Mouse (Mus musculus) liver, adult 2 months (tissue): ENCODE measurements at regions not wholly inside any gene's neighbourhood (a gene's known extent, or its start where the extent isn't known, plus 50 kb on each side); places are given as distances from the start of the nearest gene placed in this dataset.

Experiments used
- DNase-seq: peaks from one replicate; pipeline ENCODE4 v3.0.0-alpha.2; 2011; ENCODE audit warnings: low read depth, low spot score; ENCODE audit errors: extremely low read depth
- H3K27ac ChIP-seq: fragments of 200-500 bp; replicated peaks from 2 replicates; pipeline ENCODE4 v1.5.1; 2012; ENCODE audit warnings: low read depth, mild to moderate bottlenecking, control low read depth, inconsistent platforms, low read length; ENCODE audit not compliant: insufficient read depth
- H3K27me3 ChIP-seq: fragments of 200-500 bp; 2 replicates; pipeline ENCODE4 v1.6.1; 2012; ENCODE audit warnings: mild to moderate bottlenecking, moderate library complexity, low read length, inconsistent platforms; ENCODE audit not compliant: control insufficient read depth, insufficient read depth
- H3K36me3 ChIP-seq: fragments of 200-500 bp; 2 replicates; pipeline ENCODE4 v1.6.1; 2012; ENCODE audit warnings: low read length, inconsistent platforms; ENCODE audit not compliant: control insufficient read depth, insufficient read depth
- H3K4me1 ChIP-seq: fragments of 200-500 bp; 2 replicates; pipeline ENCODE4 v1.6.1; 2011; ENCODE audit warnings: low read length; ENCODE audit not compliant: control insufficient read depth, insufficient read depth
- H3K4me3 ChIP-seq: fragments of 200-500 bp; 2 replicates; pipeline ENCODE4 v1.5.1; 2011; ENCODE audit warnings: low read depth, mild to moderate bottlenecking, control low read depth, low read length, moderate library complexity; ENCODE audit not compliant: insufficient read depth
- H3K79me2 ChIP-seq: fragments of 200-500 bp; 2 replicates; pipeline ENCODE4 v1.6.1; 2012; ENCODE audit warnings: inconsistent platforms, mild to moderate bottlenecking, low read length, moderate library complexity; ENCODE audit not compliant: control insufficient read depth, insufficient read depth
- H3K9ac ChIP-seq: fragments of 200-500 bp; 2 replicates; pipeline ENCODE4 v1.6.1; 2012; ENCODE audit warnings: low read depth, mild to moderate bottlenecking, control low read depth, inconsistent platforms, low read length
- CTCF ChIP-seq: fragments of 200-500 bp; IDR thresholded peaks from 2 replicates; pipeline ENCODE4 v1.5.1; 2011; ENCODE audit warnings: low read depth, low read length, control low read depth
- POLR2A ChIP-seq: fragments of 200-500 bp; IDR thresholded peaks from 2 replicates; pipeline ENCODE4 v1.6.1; 2011; ENCODE audit warnings: low read length, control low read depth; ENCODE audit not compliant: insufficient read depth; ENCODE audit errors: extremely low read depth
- whole genome bisulfite sequencing: fragments of 180-500 bp; shearing (Covaris S2); methylation state at CpG from one replicate; pipeline ENCODE4 v1.1.7; 2018; 5-methylcytosine and 5-hydroxymethylcytosine counted together

DNA sequence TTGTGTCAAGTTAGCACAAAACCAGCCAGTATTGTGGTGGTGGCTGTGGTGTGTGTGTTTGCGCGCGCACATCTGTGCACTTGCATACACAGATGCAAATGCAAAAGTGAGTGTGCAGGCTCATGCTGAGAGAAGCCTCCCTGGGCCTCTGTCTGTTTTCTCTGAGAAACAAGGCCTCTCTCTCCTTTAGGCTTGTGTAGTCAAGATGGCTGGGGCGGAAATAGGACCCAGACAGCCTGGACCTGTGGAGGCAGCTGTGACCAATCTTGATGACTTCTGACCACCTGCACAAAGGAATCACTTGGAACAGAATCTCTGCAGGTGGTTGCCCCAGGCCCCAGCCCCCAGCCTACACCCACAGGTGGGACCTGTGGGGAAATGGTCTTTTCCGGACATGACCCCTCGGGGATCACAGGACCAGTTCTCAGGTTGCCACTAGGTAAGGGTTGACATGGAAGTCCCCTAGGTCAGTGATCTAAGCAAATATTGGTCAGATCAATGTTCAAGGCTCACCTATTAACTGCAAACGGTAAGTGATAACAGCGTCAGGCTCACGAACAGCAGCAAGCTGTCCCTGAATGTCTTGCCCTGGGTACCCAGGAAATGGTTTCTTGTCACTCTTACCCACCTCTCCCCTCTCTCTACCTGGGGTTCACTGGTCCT is 93.8 kb upstream of the Mgme1 start:
- Histone ChIP-seq H3K4me1 (peaks cover 16% of the 10 kb centered on the region), H3K27ac (peak overlapping the region; percentile 88)

DNA sequence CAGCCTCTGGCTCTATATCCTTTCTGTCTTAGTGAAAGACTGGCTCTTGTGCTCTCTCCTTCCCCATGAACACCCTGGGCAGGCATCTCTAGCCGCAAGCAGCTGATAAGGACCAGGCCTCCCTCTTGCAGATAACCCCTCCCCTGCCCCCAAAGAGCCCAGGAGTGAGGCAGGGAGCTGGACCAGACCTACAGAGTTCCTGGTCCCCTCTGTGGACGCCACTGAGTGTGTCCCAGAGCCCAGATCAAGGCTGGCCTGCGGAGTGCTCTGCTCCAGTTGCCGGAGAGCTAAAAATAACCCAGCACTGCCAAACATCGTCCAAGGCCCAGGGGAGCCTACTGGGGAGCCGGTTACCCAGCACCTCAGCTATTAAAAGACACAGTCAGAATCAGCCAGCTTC is 93.2 kb upstream of the Mgme1 start:
- H3K4me3 ChIP-seq: no peak overlapping the region
- no peaks in the 10 kb centered on the region for H3K36me3 ChIP-seq
- WGBS: 16% methylated on average over 6 of the region's 6 CpGs
- no peaks in the 10 kb centered on the region for H3K27me3 ChIP-seq
- H3K4me1 ChIP-seq: peaks cover 19% of the 10 kb centered on the region
- H3K9ac ChIP-seq: peak overlapping the region; percentile 44
- no peak for TF ChIP-seq CTCF
- TF ChIP-seq POLR2A: no peak
- H3K79me2 ChIP-seq: no peaks in the 10 kb centered on the region
- H3K27ac ChIP-seq: peak overlapping the region; percentile 88
- peak; percentile 63 for DNase-seq

More for the DNA sequence above, 93.8 kb upstream of the Mgme1 start:
- peak overlapping the region; percentile 44; the same call in 1 of the 2 replicates for H3K9ac ChIP-seq
- no peak overlapping the region for H3K4me3 ChIP-seq
- H3K27me3 ChIP-seq: no peaks in the 10 kb centered on the region
- no peak for TF ChIP-seq POLR2A
- TF ChIP-seq CTCF: no peak
- peak; percentile 94 for DNase-seq
- 55% methylated on average over 9 of the region's 9 CpGs for WGBS
- H3K79me2 ChIP-seq: no peaks in the 10 kb centered on the region
- no peaks in the 10 kb centered on the region for H3K36me3 ChIP-seq

DNA sequence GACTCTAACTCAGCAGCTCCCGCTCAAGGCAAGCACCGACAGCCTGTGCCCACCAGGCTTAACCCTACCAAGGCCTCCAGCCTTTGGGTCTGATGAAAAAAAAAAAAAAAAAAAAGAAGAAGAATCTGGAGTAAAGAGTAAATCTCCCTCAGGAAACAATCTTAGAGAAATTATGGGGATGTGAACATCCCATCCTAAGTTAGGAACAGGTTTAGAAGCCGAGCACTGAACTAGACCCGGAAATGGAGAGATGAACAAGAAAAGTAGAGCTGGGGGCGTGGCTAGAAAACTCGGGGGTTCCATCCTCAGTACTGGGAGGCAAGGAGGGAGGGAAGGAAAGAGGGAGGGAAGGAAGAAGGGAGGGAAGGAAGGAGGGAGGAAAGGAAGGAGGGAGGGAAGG is 92.5 kb upstream of the Mgme1 start:
- Histone ChIP-seq H3K4me3 (no peak overlapping the region), H3K79me2 (no peaks in the 10 kb centered on the region), H3K36me3 (no peaks in the 10 kb centered on the region), H3K4me1 (peaks cover 23% of the 10 kb centered on the region), H3K27me3 (no peaks in the 10 kb centered on the region), H3K27ac (peak overlapping the region; percentile 88; the same call in 1 of the 2 replicates), H3K9ac (no peak overlapping the region)
- WGBS: 54% methylated on average over 6 of the region's 6 CpGs
- TF ChIP-seq POLR2A: no peak
- no peak for TF ChIP-seq CTCF
- DNase-seq: no peak

DNA sequence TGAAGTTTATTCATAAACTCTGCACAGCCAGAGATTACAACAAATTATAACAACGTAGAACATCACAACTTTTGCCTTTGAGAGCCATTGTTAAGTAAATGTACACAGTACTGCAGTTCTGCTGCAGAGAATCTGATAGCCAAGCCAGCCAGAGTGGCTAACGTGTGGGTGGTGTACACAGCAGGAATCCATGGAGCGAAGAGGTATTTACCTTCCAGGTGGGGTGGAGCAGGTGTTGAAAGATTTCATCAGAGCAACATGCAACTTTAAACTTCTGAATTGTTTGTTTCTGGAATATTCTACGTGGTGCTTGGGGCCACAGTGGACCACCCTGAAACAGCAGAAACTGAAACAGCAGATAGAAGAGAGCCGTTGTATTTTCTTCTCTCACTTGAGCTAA is 88.4 kb upstream of the Mgme1 start:
- Histone ChIP-seq H3K9ac (no peak overlapping the region), H3K4me1 (peaks cover 19% of the 10 kb centered on the region), H3K79me2 (no peaks in the 10 kb centered on the region), H3K4me3 (no peak overlapping the region), H3K27me3 (no peaks in the 10 kb centered on the region), H3K27ac (no peak overlapping the region), H3K36me3 (no peaks in the 10 kb centered on the region)
- TF ChIP-seq CTCF (no peak), POLR2A (no peak)
- DNase-seq: no peak
- WGBS: 26% methylated on average over 5 of the region's 5 CpGs

DNA sequence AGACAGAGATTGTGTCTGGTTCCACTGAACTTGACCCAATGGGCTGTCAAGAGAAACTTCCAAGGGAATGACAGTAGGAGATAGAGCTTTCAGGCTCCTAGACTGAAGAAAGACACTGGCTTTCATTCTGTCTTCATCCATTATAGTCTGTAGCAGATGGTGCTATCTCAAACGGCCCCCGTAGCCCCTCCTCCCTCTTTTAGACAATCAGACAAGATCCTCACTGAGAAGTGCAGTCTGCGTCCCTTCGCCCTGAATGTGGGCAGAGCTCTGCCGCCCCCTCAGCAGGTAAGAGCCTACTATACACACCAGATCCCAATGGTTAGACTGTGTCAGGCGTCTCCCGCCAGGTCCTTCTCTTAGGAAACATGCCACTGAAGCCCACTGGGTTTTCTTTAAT is 87.9 kb upstream of the Mgme1 start:
- Histone ChIP-seq H3K36me3 (no peaks in the 10 kb centered on the region), H3K4me1 (peaks cover 15% of the 10 kb centered on the region), H3K9ac (no peak overlapping the region), H3K27me3 (no peaks in the 10 kb centered on the region), H3K79me2 (no peaks in the 10 kb centered on the region), H3K27ac (no peak overlapping the region), H3K4me3 (no peak overlapping the region)
- no peak for DNase-seq
- 79% methylated on average over 7 of the region's 7 CpGs for whole genome bisulfite sequencing
- TF ChIP-seq POLR2A (no peak), CTCF (no peak)

DNA sequence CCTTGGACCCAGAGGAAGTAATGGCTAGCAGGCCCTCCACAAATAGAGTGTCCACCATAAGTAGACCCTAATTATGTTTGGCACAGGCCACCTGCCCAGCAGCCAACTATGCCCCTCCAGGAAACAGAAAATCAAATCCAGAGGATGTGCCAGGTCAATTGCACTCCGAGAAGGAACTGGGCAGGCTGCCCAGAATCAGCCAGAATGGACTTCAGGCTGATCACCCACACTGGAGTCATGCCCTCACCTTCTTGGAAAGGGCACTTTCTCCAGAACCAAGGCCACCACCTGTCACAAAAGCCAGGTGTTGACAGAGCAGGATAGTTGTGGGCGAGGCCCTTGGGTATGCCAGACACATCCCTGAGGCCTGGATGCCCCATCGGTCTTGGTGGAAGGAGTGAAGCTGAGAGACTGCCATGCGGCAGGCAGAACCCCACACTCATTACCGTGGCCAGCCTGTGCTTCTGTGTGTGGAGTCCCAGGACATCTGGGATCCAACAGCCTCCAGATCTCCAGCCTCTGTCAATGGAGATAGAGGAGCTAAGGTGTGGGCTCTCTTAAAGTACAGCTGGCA is 87.0 kb upstream of the Mgme1 start:
- Histone ChIP-seq H3K27ac (no peak overlapping the region; the same call in 1 of the 2 replicates), H3K9ac (no peak overlapping the region), H3K79me2 (no peaks in the 10 kb centered on the region), H3K36me3 (no peaks in the 10 kb centered on the region), H3K4me3 (no peak overlapping the region), H3K4me1 (peaks cover 9% of the 10 kb centered on the region), H3K27me3 (no peaks in the 10 kb centered on the region)
- no peak for TF ChIP-seq CTCF
- no peak for TF ChIP-seq POLR2A
- 8% methylated on average over 5 of the region's 5 CpGs for WGBS
- peak; percentile 93 for DNase-seq
